Mouse (Mus musculus): Measurements from ENCODE around the gene Ppp1ca.
A peak's percentile ranks its signal among the peaks of the same experiment; 100 is the strongest.

- TF ChIP-seq POLR2A (IDR thresholded peaks at IDR 0.05; ENCODE audit: borderline replicate concordance, control insufficient read depth, low read depth, low read length) (peak; percentile 73), CTCF (IDR thresholded peaks at IDR 0.05; ENCODE audit: control insufficient read depth, insufficient read depth, low read length) (no peak)
These were observed 37.2 kb upstream of the Ppp1ca start for GRCm38 (mm10) chr19:4154437-4155222.
